Mouse (Mus musculus) 416B (cell line): ENCODE results near the gene Prkag2.
"Not testable (repeated sequence)": the region's sequence is repeated elsewhere in the genome, so short reads cannot be mapped to it uniquely, and the experiment has no call there.

Experiments
- DNase-seq: peaks from one replicate; pipeline ENCODE4 v3.0.0; 2011; ENCODE audit warnings: low read depth

Prkag2 gene

DNA sequence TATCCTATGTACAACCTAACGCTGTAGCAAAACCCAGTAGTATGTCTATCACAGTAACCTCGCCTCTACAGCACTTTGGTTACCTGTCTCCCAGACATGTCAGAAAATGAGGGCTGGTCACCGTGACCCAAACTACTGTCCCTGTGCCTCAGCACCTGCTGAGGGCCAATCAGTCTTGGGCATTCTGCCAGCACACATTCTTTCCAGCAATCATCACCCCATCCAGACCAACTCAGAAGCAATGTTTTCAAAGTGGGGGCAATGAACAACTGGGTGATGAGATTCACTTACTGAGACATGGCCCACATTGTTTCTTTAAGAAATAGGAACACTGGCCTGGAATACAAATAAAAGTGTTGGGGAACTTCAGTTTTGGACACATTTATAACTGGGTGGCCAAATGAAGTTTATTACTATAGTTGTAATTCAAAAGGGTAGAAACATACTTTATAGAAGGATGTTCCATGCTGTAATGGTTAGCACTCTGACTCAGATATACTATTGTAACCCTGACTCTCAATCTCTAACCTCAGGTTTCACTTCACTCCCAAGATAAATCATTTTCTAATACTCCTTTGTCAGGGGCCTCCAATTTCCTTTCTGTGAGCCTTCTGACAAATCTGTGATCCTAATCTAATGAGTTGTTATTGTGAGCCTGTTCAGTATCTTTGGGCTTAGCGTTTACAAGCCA lies 274.9 kb downstream of the Prkag2 start:
- DNase-seq = no peak

DNA sequence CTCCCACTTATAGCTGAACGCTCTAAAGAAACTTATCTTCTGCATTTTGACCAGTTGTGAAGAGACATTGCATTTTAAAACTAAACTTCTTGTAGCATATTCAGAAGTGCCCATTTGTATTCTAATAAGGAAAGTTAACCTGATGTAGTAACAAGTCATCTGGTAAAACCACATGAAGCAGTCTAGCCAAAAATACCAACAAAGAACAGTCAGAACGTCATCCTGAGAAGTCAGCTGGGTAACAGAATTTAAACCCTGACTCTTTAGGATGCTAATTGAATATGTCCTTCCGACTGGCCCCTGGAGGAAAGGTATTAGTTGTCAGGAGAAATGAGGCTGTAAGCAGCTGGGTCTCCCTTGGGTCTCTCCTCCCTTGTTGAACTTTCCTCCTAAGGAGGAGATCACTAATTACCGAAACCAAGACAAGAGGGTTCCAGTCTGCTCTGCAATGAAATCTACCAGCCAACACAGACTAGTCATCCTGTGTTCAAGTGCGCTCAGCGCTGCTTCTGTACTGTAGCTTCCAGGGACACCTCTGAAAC lies 276.5 kb downstream of the Prkag2 start:
- no peak for DNase-seq

DNA sequence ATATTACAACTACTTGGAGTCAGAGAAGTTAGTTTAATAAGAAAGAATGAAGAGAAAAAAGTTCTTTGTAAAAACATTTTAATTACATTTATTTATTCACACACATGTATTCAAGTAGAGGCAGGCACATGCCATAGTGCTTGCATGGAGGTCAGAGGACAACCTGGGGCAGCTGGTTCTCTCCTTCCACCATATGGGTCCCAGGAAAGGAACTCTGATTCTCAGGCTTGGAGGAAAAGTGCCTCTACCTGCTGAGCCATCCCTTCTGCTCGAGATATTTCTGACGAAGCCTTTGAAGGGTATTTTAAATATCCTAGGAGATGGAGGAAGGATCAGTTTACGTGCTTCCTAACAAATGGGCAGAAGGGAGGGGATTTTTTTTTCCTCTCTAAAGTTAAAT lies 277.7 kb downstream of the Prkag2 start:
- DNase-seq = no peak

- DNase-seq = not testable (repeated sequence)
Measured at GRCm38 (mm10) chr5:24822231-24822630, 278.2 kb downstream of the Prkag2 start.

DNA sequence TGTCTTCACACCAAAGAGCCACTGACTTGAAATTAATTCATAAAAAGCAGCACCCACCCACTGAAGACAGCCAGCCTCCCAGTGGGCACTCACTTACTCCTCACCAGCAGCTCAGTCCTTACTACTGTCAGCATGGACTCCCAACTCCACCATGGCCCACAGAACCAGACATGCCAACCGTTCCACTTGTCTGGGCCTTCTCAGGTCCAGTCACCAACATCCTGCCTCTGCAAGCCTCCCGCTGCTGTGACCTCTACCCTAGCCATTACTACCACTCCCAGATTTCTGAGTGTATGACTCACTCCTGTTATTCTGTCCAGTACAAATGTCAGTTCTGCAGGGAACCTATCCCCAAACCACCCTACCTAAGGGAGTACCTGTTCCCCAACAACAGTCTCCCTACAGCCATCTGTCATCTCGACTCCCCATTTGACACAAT lies 279.0 kb downstream of the Prkag2 start:
- peak; percentile 29 for DNase-seq

DNA sequence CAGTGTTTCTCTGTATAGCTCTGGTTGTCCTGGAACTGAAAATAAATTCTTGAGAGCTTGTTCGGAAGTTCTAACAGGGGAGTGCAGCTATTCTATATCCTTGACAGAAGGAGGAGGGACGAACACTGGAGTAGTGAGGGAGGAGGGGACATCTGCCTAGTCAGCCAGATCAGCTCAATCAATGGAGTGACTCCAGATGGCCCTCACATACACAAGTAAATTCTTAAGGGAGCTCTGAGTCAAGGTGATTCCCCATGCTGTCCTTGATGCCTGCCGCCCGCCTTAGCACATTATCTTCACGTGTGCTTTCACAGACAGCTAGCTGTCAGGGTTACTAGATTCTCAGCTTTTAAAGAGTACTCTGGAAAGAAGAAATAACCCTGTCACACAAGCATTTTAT lies 279.8 kb downstream of the Prkag2 start:
- no peak for DNase-seq

GRCm38 (mm10) chr5:24817191-24817590 lies 283.3 kb downstream of the Prkag2 start:
- no peak for DNase-seq

DNA sequence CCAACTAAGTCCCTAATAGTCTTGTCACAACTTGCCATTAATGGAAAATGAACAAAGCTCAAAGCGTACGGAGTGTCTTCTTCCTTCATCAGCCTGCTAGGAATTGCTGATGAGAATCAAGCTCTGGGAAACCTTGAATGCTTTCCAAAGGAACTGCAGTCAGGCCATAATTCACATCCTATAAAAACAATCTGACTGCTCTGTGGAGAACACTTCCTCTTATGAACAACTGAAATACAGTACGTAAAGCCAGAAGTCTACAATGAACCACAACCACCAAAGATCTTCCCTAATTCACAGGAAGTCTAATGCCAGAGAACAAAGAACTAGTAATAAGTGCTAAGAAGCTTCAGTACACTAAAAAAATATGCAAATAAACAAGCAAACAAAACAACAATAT lies 286.5 kb downstream of the Prkag2 start:
- DNase-seq = peak; percentile 71

- DNase-seq = no peak
Measured at GRCm38 (mm10) chr5:24813005-24813404, 287.4 kb downstream of the Prkag2 start.
